Mouse (Mus musculus): ENCODE results near the gene Sart3.
"Not testable (repeated sequence)": the region's sequence is repeated elsewhere in the genome, so short reads cannot be mapped to it uniquely, and the experiment has no call there.

Sart3 gene

DNA sequence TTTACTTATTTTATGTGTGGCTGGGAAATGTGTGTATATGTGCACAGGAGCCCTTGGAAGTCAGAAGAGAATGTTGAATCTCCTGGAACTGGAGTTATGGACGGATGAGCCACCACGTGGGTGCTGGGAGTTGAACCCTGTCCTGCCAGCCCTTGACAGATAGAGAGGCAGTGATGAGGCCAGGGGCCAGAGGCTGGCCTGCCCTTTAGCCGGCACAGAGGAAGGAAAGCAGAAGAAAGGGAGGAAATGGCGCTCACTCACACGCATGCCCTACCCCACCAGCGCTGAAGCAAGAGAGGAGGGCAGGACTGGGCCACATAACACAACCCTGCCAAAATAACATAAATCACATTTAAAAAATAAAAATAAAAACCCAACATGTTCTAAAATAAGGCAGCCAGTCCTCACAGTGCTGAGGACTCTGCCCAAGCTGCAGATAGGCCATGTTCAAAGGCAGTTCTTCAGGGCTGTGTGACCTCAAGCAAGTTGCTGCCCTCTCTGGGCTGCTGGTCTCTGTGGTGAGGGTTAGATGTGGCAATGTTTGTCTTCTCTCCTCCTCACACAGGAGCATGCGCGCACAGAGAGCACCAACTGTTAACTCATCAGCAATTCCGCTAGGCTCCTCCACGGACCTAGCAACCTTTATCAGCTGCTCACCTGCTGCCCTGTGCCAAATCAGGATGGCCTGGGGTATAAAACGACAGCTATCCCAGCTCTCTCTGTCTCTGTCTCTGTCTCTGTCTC is 18.3 kb upstream of the Sart3 start:
- DNase-seq = no peak

- no peak for DNase-seq
Measured at GRCm38 (mm10) chr5:113789075-113789788, 16.9 kb upstream of the Sart3 start.

GRCm38 (mm10) chr5:113788645-113789044 is 16.3 kb upstream of the Sart3 start:
- DNase-seq = no peak

DNA sequence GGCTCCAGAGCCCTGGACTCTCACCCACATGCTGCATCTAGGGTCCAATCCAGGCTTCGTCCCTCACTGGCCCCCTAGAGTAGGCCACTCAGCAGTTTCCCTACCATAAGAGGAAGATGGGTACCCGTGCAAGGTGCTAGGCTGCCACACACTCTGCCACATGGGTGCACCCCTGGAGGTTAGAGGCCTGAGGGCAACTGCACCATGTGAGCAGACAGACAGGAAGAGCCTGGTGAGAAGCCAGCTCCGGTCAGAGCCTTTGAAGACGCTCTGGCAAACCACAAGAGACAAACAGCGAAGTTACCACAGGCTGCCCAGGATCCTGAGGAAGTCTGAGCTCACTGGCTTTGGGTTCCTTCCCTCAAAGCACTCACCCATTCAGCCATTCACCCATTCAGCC is 14.7 kb upstream of the Sart3 start:
- peak; percentile 40 to 62 for DNase-seq

- not testable (repeated sequence) for DNase-seq
Measured at GRCm38 (mm10) chr5:113784104-113784503, 11.8 kb upstream of the Sart3 start.

- no peak for DNase-seq
Measured at GRCm38 (mm10) chr5:113783581-113784001, 11.3 kb upstream of the Sart3 start.

GRCm38 (mm10) chr5:113782624-113783023 is 10.3 kb upstream of the Sart3 start:
- DNase-seq = no peak

GRCm38 (mm10) chr5:113781875-113782274 is 9.6 kb upstream of the Sart3 start:
- DNase-seq = no peak

DNA sequence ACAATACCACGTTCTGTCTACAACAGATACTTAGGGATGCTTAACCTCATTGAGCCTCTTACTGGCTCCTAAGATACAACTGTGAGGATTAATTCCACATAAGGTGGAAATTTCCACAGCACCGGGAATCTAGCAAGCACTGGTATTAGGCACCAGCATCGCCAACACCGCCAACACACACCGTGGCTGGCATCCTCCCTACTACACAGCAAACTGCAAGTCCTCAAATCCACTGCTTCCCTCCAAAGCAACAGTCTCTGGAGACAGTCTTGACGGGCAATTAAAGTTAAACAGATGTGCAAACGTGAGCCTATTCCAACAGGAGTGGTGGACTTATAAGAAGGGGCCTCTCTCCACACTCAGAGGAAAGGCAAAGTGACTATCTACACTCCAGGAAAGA is 8.9 kb upstream of the Sart3 start:
- DNase-seq = no peak

DNA sequence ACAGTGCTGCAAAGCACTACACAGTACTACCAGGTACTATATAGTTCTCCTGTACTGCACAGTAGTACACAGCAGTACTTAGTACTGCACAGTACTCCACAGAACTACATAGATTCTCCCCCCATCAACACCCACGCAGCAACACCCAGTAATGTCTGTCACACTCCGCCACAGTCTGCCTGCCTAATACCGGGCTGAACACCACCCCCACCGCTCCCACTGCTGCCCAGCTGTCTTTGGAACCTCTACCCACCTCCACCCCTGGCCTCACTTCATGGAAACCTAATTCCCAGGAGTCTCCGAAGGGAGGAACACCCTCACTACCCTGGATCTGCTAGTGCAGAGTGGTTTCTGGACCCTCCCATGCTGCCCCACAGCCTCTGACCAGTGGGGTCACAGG is 8.5 kb upstream of the Sart3 start:
- DNase-seq = no peak

- DNase-seq = no peak
Measured at GRCm38 (mm10) chr5:113780082-113780752, 7.9 kb upstream of the Sart3 start.

- no peak for DNase-seq
Measured at GRCm38 (mm10) chr5:113779569-113779968, 7.3 kb upstream of the Sart3 start.

- peak; percentile 33 to 46 for DNase-seq
Measured at GRCm38 (mm10) chr5:113777728-113778127, 5.4 kb upstream of the Sart3 start.

GRCm38 (mm10) chr5:113776896-113777226 is 4.6 kb upstream of the Sart3 start:
- peak in 1 of 2 experiments; percentile 14 for DNase-seq

DNA sequence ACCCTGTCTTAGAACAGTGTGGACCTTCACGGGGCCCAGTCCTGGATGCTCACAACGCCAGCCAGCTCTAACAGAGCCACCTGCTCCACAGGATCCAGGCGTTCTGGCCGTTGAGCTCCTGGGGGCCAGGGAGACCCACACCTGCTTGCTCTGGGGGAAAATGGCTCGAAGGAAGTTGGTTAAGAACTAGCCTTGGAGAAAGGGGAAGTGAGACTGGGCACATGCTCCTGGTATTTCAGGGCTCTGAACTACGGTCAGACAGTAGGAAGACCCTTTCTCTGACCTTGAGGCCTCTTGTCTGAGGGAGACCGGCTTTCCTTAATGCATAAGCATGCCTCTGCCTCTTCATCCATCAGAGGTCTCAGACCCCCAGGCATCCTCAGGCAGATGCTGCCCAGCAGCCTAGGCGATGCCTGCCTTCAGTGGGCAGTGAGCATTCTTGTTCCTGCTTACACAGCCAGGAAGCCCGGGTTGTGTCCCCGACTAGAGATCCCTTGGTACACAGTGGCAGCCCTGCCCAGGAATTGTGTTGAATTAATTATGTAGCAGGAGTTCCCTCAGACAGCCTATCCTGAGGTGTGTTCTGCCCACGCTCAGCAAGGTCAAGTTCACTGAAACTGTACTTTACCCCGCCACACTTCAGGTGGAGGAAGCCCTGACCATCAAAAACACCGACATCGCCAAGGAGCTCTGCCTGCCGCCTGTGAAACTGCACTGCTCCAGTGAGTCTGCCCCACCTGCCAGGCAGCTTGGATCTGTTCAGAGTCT is 4.0 kb upstream of the Sart3 start:
- DNase-seq = no peak

GRCm38 (mm10) chr5:113775585-113775984 is 3.3 kb upstream of the Sart3 start:
- DNase-seq = no peak

- peak; percentile 88 to 91 for DNase-seq
Measured at GRCm38 (mm10) chr5:113773664-113774063, 1.4 kb upstream of the Sart3 start.

DNA sequence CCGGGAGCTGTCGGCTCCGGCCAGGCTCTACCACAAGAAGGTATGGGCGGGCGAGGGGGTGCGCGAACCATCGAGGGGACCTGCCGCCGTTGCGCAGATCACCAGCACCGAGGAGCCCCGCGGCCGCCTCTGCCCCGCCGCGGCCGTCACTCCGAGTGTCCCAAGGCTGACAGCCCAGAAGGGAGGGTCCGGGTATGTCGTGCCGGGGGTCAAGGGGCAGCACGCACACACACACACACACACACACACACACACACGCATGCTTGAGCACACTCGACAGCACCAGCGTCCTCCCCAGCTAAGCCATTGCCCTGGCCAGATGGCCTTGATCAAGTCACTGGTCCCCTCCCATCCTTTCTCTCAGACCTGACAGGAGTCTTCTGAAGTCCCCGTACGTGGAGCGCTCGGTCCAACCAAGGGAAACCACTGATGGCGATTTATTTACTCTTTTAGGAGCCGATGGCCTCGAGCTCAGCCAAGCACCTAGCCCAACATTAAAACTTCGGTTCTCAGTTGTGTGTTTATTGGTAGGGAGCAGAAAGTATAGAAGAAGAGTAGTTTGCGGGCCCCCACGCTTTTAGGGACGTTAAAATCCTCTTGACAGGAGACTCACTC is 702 bp upstream of the Sart3 start:
- DNase-seq = no peak

- peak; percentile 83 to 84 for DNase-seq
Measured at GRCm38 (mm10) chr5:113771213-113772162, 822 bp downstream of the Sart3 start.

- DNase-seq = no peak
Measured at GRCm38 (mm10) chr5:113768806-113769205, 3.5 kb downstream of the Sart3 start.
